Mouse (Mus musculus): Measurements from ENCODE around the gene Gsto1.

DNA sequence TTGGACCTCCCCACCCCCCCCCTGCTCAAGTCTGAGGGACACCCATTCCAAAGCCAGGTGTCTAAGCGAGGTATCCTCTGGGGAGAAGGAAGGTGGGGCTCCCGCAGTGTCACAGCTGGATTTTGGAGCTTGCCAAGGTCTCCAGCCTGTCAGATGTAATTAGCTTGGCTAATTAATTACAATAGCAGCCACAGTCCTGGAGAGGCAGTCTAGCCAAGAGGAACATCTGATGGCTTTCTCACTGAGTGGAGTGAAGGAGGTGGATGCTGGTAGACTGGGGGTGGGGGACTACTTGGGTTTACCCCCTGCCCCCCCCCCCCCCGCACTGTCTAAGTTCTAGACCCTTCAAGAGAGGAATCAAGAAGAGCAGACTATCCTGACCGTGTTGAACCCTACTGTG lies 48.9 kb downstream of the Gsto1 start:
- TF ChIP-seq CHD2 (IDR thresholded peaks at IDR 0.05; ENCODE audit: low read depth, low read length), result no peak
- TF ChIP-seq HCFC1 (IDR thresholded peaks at IDR 0.05; ENCODE audit: borderline replicate concordance, insufficient read depth, low read length), result no peak
- no peak for TF ChIP-seq ZNF384 (IDR thresholded peaks at IDR 0.05; ENCODE audit: low read depth, low read length)
- no peak for TF ChIP-seq MAFK (IDR thresholded peaks at IDR 0.05; ENCODE audit: insufficient read depth, low read depth, low read length)
- TF ChIP-seq ZC3H11A (IDR thresholded peaks at IDR 0.05; ENCODE audit: borderline replicate concordance, low read depth, low read length), result no peak

Data from ES-E14 (cell line).